Mouse (Mus musculus): ENCODE measurements at regions not wholly inside any gene's neighbourhood (a gene's known extent, or its start where the extent isn't known, plus 50 kb on each side); places are given as distances from the start of the nearest gene placed in this dataset.
"Not testable (repeated sequence)": the region's sequence is repeated elsewhere in the genome, so short reads cannot be mapped to it uniquely, and the experiment has no call there.

- DNase-seq (ENCODE audit: low spot score), result no peak
Measured at GRCm38 (mm10) chr15:17356586-17356985, 628.0 kb downstream of the Cdh9 start.

- no peak for DNase-seq (ENCODE audit: low spot score)
Measured at GRCm38 (mm10) chr15:17357083-17357774, 628.7 kb downstream of the Cdh9 start.

- no peak for DNase-seq (ENCODE audit: low spot score)
Measured at GRCm38 (mm10) chr15:17404701-17405100, 676.1 kb downstream of the Cdh9 start.

GRCm38 (mm10) chr15:17427747-17428146, 699.2 kb downstream of the Cdh9 start:
- peak; percentile 21 for DNase-seq (ENCODE audit: low spot score)

GRCm38 (mm10) chr15:17431823-17432222, 703.3 kb downstream of the Cdh9 start:
- DNase-seq (ENCODE audit: low spot score), result no peak

DNA sequence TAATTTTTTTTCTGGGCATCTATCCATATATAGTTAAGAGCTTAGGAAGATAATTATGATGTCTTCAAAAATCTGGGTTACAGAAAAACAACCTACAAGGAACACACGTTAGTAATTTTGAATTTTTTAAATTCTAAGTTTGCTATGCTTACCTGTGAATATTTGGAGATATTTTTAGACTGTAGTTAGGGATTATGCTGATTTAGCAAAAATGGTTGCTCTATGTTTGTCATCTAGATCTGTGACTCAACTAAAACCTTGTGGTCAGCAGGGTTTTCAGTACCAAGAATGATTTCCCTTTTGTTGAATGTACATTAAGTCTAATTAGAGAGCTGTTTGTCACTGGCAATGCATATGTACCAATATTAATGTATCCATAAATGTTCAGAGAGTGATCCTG, 707.3 kb downstream of the Cdh9 start:
- no peak for DNase-seq (ENCODE audit: low spot score)

DNA sequence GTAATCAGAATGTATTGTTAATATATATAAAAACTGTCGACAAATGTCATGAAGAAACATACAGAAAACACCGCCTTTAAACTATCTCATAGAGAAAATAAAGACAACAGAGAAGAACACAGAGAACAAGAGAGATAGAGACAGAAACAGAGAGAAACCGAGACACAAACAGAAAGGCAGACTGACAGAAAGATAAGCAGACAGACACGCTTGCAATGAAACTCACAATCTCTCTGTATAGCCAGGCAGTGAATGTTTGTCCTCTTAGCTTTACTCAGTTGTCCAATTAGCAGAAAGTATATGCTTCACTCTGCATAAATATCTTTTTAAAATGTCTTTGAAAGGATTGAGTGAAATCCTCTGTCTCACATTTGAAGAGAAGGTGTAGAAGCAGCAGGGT, 719.7 kb downstream of the Cdh9 start:
- DNase-seq (ENCODE audit: low spot score), result no peak

DNA sequence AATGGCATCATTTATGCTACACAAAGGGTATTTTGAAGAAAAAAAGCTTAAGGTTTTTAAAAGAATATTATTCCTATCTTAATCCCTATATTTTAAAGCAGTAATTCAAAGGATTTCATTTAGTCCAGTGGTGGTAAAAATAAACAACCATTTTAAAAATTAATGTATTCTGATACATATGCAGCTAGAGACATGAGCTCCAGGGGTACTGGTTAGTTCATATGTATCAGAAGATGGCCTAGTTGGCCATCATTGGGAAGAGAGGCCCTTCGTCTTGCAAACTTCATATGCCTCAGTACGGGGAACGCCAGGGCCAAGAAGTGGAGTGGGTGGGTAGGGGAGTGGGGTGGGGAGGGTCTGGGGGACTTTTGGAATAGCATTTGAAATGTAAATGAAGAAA, 721.2 kb downstream of the Cdh9 start:
- DNase-seq (ENCODE audit: low spot score), result not testable (repeated sequence)

DNA sequence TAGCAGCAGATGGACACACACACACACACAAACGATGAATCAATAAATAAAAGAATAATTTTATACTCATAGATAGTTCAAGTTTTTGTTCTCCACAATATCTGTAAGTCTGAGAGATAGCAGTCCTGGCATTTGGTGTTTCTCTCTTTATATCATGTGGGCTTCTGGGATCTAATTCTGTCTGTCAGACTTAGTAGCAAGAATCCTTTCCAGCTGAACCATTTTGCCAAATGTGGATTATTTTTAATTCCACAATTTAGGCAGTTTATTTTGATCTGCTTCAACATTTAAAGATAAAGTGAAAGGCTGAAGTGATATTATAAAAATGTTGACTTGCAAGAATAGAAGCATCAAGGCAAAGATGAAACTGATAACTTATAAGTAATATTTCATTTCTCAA, 738.5 kb downstream of the Cdh9 start:
- DNase-seq (ENCODE audit: low spot score), result no peak

GRCm38 (mm10) chr15:17493561-17493960, 765.0 kb downstream of the Cdh9 start:
- DNase-seq (ENCODE audit: low spot score), result no peak
